Mouse (Mus musculus) lung, postnatal 0 days (tissue): ENCODE measurements at regions not wholly inside any gene's neighbourhood (a gene's known extent, or its start where the extent isn't known, plus 50 kb on each side); places are given as distances from the start of the nearest gene placed in this dataset.

Source experiments
- CTCF ChIP-seq: IDR thresholded peaks from 2 replicates; pipeline ENCODE4 v1.5.1; 2016; ENCODE audit warnings: antibody characterized with exemption, mild to moderate bottlenecking
- EP300 ChIP-seq: IDR thresholded peaks from 2 replicates; pipeline ENCODE4 v1.6.1; 2016; ENCODE audit warnings: antibody characterized with exemption, mild to moderate bottlenecking, control low read depth

DNA sequence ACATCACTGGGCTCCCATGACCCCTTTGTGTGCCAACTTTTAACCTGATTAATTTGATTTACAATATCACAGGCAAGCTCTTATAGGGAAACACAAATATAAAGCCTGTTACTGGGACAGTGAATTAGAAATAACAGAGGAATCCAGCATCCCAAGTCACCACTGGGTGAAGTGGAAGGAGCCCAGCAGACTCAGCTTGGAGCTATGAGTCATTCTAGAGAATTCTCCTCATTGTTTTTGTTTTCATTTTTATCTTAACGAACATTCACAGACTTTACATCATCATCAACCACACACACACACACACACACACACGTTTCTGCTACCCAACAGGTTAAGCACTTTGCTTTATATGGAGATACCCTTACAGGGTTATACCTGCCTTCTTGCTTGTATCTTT is 92.1 kb upstream of the Sp8 start:
- TF ChIP-seq CTCF (no peak), EP300 (no peak)
